Mouse (Mus musculus) urinary bladder, postnatal 4 days (tissue): ENCODE measurements around the gene Zmiz2.
"Not testable (repeated sequence)": the region's sequence is repeated elsewhere in the genome, so short reads cannot be mapped to it uniquely, and the experiment has no call there.

Experiments used
- DNase-seq, 2 experiments: peaks; one replicate each; pipeline ENCODE4 v3.0.0; 2021 to 2022; ENCODE audit warnings: low spot score in 2 of 2

Gene Zmiz2

DNA sequence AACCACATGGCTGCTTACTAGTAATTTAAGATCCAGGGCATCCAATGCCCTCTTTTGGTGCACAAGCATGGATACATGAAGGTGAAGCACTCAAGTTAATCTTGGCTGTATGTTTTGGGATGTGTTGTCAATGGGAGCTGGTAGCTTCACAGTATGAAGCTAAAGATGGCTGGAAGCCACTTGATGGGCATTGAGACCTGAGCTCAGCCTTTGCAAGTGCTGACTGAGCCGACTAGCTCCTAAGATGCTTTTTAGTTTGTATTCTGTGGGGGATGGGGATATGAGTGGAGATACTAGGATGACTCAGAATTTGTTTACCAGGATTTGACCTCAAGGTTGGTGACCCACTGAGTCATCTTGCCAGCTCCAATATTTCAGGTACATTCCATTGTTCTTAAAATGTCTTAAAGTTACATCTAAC is 31.4 kb downstream of the Zmiz2 start:
- no peak for DNase-seq

DNA sequence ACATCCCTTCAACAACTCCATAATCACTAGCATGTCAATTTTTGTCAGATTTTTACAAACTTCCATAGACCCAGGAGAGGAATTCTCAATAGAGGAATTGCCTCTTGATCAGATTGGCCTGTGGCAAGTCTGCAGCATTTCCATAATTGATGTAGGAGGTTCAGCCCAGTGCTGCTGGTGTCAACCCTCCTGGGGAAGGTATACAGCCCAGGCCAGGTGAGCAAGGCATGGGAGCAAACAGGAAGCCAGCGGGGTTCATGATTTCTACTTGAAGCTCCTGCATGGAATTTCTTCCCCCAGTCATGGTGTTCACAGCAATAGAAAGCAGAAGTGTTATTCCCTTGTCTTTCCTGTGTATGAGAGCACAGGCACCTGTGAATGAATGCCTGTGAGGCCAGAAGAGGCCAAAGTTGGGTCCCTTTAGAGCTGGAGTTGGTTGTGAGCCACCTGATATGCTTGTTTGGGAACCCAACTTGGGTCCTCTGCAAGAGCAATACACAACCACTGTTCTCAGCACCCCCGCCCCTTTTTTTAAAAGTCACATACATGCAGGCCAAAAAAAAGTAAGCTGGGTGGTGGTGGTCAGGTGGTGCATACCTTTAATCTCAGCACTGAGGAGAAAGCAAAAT is 32.0 kb downstream of the Zmiz2 start:
- DNase-seq = no peak

DNA sequence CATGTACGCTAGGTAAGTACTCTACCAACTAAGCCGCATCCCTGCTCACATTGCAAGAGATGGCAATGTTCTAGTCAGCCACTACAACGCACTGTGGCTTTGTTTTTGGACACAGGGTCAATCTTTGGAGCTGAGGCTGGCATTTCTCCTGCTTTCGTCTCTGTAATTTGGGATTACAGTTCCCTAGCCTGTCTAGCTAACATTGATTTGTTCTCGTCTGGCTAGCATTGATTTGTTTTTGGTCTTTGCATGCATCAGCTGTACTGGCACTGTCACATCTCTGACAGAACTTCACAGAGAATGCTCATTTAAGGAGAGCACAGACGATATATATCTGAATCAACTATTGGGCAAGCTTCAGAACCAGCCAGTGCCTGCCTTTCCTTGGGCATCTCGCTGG is 41.3 kb downstream of the Zmiz2 start:
- no peak for DNase-seq

- DNase-seq = no peak
Measured at GRCm38 (mm10) chr11:6436442-6436841, 47.6 kb downstream of the Zmiz2 start.

DNA sequence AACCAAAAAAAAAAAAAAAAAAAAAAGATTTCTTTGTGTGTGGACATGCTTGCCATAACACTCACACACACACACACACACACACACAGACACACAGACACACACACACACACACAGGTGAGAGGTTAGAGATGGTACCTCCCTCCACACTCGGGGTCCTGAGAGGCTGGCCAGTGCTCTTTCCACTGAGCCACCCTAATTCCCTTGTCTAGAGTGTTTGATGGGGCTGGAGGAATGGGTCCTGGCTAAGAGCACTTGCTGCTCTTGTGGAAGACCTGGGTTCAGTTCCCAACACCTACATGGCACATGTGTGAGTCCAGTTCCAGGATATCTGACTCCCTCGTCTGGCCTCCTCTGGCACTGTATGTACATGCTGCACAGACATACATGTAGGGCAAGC is 48.8 kb downstream of the Zmiz2 start:
- no peak for DNase-seq

- no peak for DNase-seq
Measured at GRCm38 (mm10) chr11:6440171-6440570, 51.3 kb downstream of the Zmiz2 start.

DNA sequence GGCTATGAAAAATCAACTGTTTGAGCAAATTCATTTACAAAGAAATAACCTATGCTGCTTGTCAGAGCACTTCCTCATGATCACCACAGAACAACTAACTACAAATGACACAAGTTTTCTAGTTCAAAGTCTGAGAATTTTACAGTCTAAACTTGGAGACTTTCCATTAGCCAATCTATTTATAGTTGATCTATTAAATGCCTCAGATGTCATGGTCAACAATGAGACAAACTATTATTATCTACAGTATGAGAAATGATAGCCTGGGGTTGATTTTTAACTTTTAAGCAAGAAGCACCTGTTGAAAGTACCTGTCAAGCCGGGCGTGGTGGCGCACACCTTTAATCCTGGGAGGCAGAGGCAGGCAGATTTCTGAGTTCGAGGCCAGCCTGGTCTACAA is 53.7 kb downstream of the Zmiz2 start:
- no peak for DNase-seq

DNA sequence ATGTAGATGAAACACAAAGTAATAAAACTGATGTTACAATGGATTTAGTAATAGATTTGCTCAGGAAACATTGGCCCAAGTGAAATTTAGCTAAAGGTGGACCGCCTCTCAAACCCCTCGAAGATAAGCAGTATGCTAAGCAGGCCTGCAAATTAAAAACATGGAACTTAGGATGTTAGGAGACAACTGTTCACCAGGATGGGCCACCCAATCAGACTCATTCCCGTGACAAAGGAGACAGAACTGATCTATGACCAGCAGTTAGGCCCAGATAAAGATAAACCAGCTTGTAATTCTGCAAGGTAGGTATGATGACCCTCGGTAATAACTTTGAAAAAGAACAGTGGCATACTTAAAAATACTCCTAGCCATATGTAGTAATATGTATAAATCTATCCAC is 54.2 kb downstream of the Zmiz2 start:
- no peak for DNase-seq

- DNase-seq = no peak
Measured at GRCm38 (mm10) chr11:6443727-6444076, 54.8 kb downstream of the Zmiz2 start.

DNA sequence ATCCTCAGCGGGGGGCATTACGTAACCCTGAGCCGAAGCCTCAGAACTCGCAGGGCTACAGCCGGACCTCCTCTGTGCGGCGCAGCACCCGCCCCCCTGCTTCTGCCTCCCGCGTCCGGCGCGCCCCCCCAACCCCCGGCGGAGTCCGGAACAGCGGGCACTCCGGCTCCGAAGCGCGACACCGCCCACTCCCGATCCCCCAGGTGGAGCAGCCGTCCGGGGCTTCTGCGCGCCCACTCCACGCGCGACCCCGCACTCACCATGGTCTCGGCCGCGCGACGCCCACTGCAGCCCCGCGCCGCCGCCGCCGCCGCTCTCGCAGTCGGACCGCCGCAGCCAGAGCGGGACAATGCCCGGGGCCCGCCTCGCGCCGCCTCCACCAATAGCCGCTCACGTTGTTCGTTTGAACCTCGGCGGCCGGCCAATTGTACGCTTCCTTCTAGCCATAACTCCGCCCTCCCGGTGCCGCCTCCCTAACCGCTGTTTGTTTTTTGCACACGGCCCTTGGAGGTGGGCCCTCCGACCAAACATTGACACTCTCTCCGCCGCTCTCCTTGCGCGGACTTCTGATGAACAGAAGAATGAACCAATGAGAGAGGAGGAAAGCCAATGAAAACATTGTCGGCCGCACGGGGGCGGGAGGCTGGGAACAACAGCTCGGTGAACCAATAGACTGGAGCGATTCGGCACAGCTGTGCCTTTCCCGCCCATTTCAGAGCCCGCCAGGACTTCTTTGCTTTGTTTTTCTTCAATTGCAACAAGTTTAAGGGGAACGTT is 55.4 kb downstream of the Zmiz2 start, which contains the start of gene H2afv:
Gene H2afv (minus strand): TSS at position 367 of the 777 bp plus-strand sequence.
- DNase-seq = peak; percentile 99

GRCm38 (mm10) chr11:6445441-6445840 is 56.6 kb downstream of the Zmiz2 start:
- no peak for DNase-seq

DNA sequence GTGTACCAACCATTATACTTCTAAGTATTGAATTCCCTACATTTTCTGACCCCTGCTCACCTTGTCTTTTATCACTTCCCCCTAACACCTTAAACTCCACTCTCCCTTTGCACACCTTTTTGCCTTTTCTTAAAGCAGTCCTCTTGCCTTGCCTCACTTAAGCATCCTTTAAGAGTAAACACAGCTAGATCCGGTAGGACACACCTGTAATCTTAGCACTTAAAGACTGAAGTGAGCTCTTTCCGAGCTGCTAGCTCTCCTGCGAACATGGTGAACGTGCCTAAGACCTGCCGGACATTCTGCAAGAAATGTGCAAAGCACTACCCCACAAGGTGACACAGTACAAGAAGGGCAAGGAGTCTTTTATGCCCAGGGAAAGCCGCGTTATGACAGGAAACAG is 57.1 kb downstream of the Zmiz2 start:
- DNase-seq = no peak

DNA sequence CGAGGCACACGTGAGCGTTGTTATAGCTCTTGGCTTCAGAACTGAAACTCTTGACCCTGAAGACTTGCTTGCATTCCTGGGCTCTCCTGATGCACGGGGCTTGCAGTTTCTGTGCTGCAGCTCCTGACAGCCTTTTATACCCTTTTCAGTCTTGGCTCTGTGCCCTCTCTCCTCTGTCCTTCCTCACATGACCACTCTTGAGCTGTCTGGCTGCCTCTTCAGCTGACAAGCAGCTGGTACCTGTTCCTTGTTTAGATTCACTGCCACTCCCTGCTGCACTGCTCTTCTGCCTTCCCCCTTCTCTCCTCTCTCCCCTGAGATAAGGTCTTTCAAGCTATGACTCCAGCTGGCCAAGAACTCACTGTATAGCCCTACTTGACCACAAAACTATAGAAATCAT is 58.6 kb downstream of the Zmiz2 start:
- no peak for DNase-seq

GRCm38 (mm10) chr11:6448155-6448554 is 59.3 kb downstream of the Zmiz2 start:
- DNase-seq = not testable (repeated sequence)
